Mouse (Mus musculus) mature B cell (primary cell): ENCODE results near the gene Il15ra.
"Not testable (repeated sequence)": the region's sequence is repeated elsewhere in the genome, so short reads cannot be mapped to it uniquely, and the experiment has no call there.

Experiments
- in situ Hi-C: fragments of 300-500 bp; cut with MboI; formaldehyde crosslinking; loops from 2 replicates; pipeline ENCODE4 v1.14.3; 2019

The Il15ra gene

GRCm38 (mm10) chr2:11706746-11707065 is 1.6 kb downstream of the Il15ra start:
- in situ Hi-C loops: no loop called here

GRCm38 (mm10) chr2:11708538-11708937 is 3.4 kb downstream of the Il15ra start:
- in situ Hi-C loops: no loop called here

- in situ Hi-C loops: not testable (repeated sequence)
Observed at GRCm38 (mm10) chr2:11710101-11710500, 5.0 kb downstream of the Il15ra start.

- in situ Hi-C loops: no loop called here
Observed at GRCm38 (mm10) chr2:11712483-11712990, 7.4 kb downstream of the Il15ra start.

- in situ Hi-C loops: no loop called here
Observed at GRCm38 (mm10) chr2:11713021-11713420, 7.9 kb downstream of the Il15ra start.

GRCm38 (mm10) chr2:11714535-11714934 is 9.4 kb downstream of the Il15ra start:
- in situ Hi-C loops: no loop called here

- in situ Hi-C loops: no loop called here
Observed at GRCm38 (mm10) chr2:11718573-11718972, 13.5 kb downstream of the Il15ra start.

GRCm38 (mm10) chr2:11722564-11722963 is 17.5 kb downstream of the Il15ra start:
- in situ Hi-C loops: no loop called here

- in situ Hi-C loops: no loop called here
Observed at GRCm38 (mm10) chr2:11727574-11727973, 22.5 kb downstream of the Il15ra start.

- in situ Hi-C loops: no loop called here
Observed at GRCm38 (mm10) chr2:11729091-11729490, 24.0 kb downstream of the Il15ra start.

GRCm38 (mm10) chr2:11732978-11733377 is 27.9 kb downstream of the Il15ra start:
- in situ Hi-C loops: no loop called here

GRCm38 (mm10) chr2:11735853-11736252 is 30.8 kb downstream of the Il15ra start:
- in situ Hi-C loops: no loop called here

- in situ Hi-C loops: no loop called here
Observed at GRCm38 (mm10) chr2:11738794-11739193, 33.7 kb downstream of the Il15ra start.

GRCm38 (mm10) chr2:11739516-11740051 is 34.5 kb downstream of the Il15ra start:
- in situ Hi-C loops: no loop called here

- in situ Hi-C loops: no loop called here
Observed at GRCm38 (mm10) chr2:11762541-11762940, 57.5 kb downstream of the Il15ra start.

GRCm38 (mm10) chr2:11765694-11766093 is 60.6 kb downstream of the Il15ra start:
- in situ Hi-C loops: no loop called here

- in situ Hi-C loops: no loop called here
Observed at GRCm38 (mm10) chr2:11766485-11767160, 61.5 kb downstream of the Il15ra start.

GRCm38 (mm10) chr2:11767161-11767545 is 62.1 kb downstream of the Il15ra start:
- in situ Hi-C loops: no loop called here

GRCm38 (mm10) chr2:11771701-11772100 is 66.6 kb downstream of the Il15ra start:
- in situ Hi-C loops: no loop called here

GRCm38 (mm10) chr2:11772401-11772800 is 67.3 kb downstream of the Il15ra start:
- in situ Hi-C loops: no loop called here

- in situ Hi-C loops: no loop called here
Observed at GRCm38 (mm10) chr2:11774426-11774825, 69.3 kb downstream of the Il15ra start.

GRCm38 (mm10) chr2:11775121-11775520 is 70.0 kb downstream of the Il15ra start:
- in situ Hi-C loops: no loop called here

- in situ Hi-C loops: no loop called here
Observed at GRCm38 (mm10) chr2:11776415-11776814, 71.3 kb downstream of the Il15ra start.
